19 mouse cellular contexts compared by ENCODE assay signal in genomic region chr3:88648452-88649168, GRCm38 (mm10). TPM values are rescaled to one million over a fixed set of nuclear protein-coding genes. Genes with fewer than 3 reads are reported as not detected.
DNase-seq lines count a peak whose midpoint lies in the region; ATAC-seq and TF ChIP-seq lines count a peak whose summit lies in the region.
"Had no signal": no experiment of that assay in that cellular context is flagged by ENCODE, and none has a peak within 500 bp of the region (broad histone marks: within the 10 kb centered on the region; RNA-seq: fewer than 3 reads in every experiment).

No protein-coding gene starts in this region.

- no peak for TF ChIP-seq CTCF in CH12.LX (conservative IDR thresholded peaks at IDR 0.05 in 1 of 2, IDR thresholded peaks at IDR 0.05 in 1 of 2; ENCODE audit: low read depth in 2 of 2, low read length in 2 of 2)

- no peaks in the 10 kb centered on the region for H3K4me1 ChIP-seq in hindbrain, embryonic 16.5 days (ENCODE audit: control insufficient read depth, insufficient read depth, low read depth, low read length)
- H3K4me1 ChIP-seq in hindbrain, embryonic 11.5 days (replicated peaks; ENCODE audit: control insufficient read depth, insufficient read depth, low read length) = no peaks in the 10 kb centered on the region
- H3K4me1 ChIP-seq in CH12.LX (ENCODE audit: control insufficient read depth in 1 of 2, insufficient read depth in 2 of 2) = peaks cover 45 to 82% of the 10 kb centered on the region in 2 experiments
- H3K4me1 ChIP-seq in forebrain, embryonic 16.5 days (replicated peaks; ENCODE audit: control insufficient read depth, insufficient read depth, low read length) = no peaks in the 10 kb centered on the region

- H3K79me2 ChIP-seq in CH12.LX (replicated peaks; ENCODE audit: control insufficient read depth, extremely low read depth, insufficient read depth, poor library complexity, severe bottlenecking) = no peaks in the 10 kb centered on the region

- no peak overlapping the region for H3K4me2 ChIP-seq in hindbrain, embryonic 16.5 days (ENCODE audit: low read length)
- H3K4me2 ChIP-seq in hindbrain, embryonic 11.5 days (replicated peaks; ENCODE audit: low read depth, low read length) = no peak overlapping the region
- H3K4me2 ChIP-seq in CH12.LX (ENCODE audit: insufficient read depth, low read depth, poor library complexity, severe bottlenecking) = peak overlapping the region; percentile 73; the same call in 1 of the 2 replicates
- no peak overlapping the region for H3K4me2 ChIP-seq in forebrain, embryonic 16.5 days (ENCODE audit: low read length)
- H3K4me2 ChIP-seq: limb, embryonic 15.5 days had no signal

- no peak overlapping the region for H3K4me3 ChIP-seq in hindbrain, embryonic 16.5 days (ENCODE audit: low read length)
- H3K4me3 ChIP-seq in hindbrain, embryonic 11.5 days (ENCODE audit: low read depth, low read length) = no peak overlapping the region
- H3K4me3 ChIP-seq in CH12.LX (replicated peaks in 1 of 3; ENCODE audit: low read depth in 2 of 3, low read length in 2 of 3, poor library complexity in 1 of 3) = no peak overlapping the region
- H3K4me3 ChIP-seq in forebrain, embryonic 16.5 days (replicated peaks; ENCODE audit: low read length) = no peak overlapping the region
- H3K4me3 ChIP-seq: limb, embryonic 15.5 days had no signal

- H3K9ac ChIP-seq in hindbrain, embryonic 16.5 days (ENCODE audit: low read depth, low read length) = no peak overlapping the region
- no peak overlapping the region for H3K9ac ChIP-seq in hindbrain, embryonic 11.5 days (ENCODE audit: low read depth, low read length)
- peak overlapping the region; percentile 22; the same call in 1 of the 2 replicates for H3K9ac ChIP-seq in CH12.LX (ENCODE audit: insufficient read depth, low read depth)
- no peak overlapping the region for H3K9ac ChIP-seq in forebrain, embryonic 16.5 days (replicated peaks; ENCODE audit: low read depth, low read length)
- H3K9ac ChIP-seq: limb, embryonic 15.5 days had no signal

- in situ Hi-C loops in CH12.LX (cut with MboI; ENCODE audit: low pct_ligation_motif_present, low pct_unique_long_range_greater_than_20kb, low sequenced_read_pairs) = no loop called here

- no peaks in the 10 kb centered on the region for H3K27me3 ChIP-seq in hindbrain, embryonic 16.5 days (replicated peaks; ENCODE audit: control insufficient read depth, insufficient read depth, low read length)
- H3K27me3 ChIP-seq in hindbrain, embryonic 11.5 days (ENCODE audit: control insufficient read depth, insufficient read depth, low read length) = no peaks in the 10 kb centered on the region
- no peaks in the 10 kb centered on the region for H3K27me3 ChIP-seq in CH12.LX (replicated peaks)
- H3K27me3 ChIP-seq in forebrain, embryonic 16.5 days (replicated peaks; ENCODE audit: control insufficient read depth, insufficient read depth, low read length) = no peaks in the 10 kb centered on the region
- H3K27me3 ChIP-seq: limb, embryonic 15.5 days had no signal

- H3K27ac ChIP-seq in hindbrain, embryonic 16.5 days (ENCODE audit: low read depth, low read length) = 0 out of 2 replicates have a peak overlapping the region, but pooled peaks have one; percentile 13
- H3K27ac ChIP-seq in hindbrain, embryonic 11.5 days (ENCODE audit: low read depth, low read length) = no peak overlapping the region
- H3K27ac ChIP-seq in CH12.LX (ENCODE audit: insufficient read depth, low read depth) = peak overlapping the region; percentile 82
- H3K27ac ChIP-seq in forebrain, embryonic 16.5 days (ENCODE audit: low read length) = peak overlapping the region; percentile 61
- H3K27ac ChIP-seq: limb, embryonic 15.5 days had no signal

- ATAC-seq in frontal cortex, adult (ENCODE audit: low TSS enrichment) = 0 out of 2 replicates have a peak, but pooled peaks have one; percentile 21
- ATAC-seq in hindbrain, embryonic 16.5 days = no peak
- no peak for ATAC-seq in hindbrain, embryonic 11.5 days (ENCODE audit: low FRiP score)
- ATAC-seq in forebrain, embryonic 16.5 days = no peak
- ATAC-seq: intestine, postnatal 0 days had no signal

- 0 out of 2 replicates have a peak, but pooled peaks have one; percentile 6 for TF ChIP-seq POLR2A in CH12.LX (IDR thresholded peaks at IDR 0.05; ENCODE audit: low read depth, low read length)

- no peak for TF ChIP-seq RAD21 in CH12.LX (IDR thresholded peaks at IDR 0.05; ENCODE audit: low read depth, low read length)

- WGBS in hindbrain, embryonic 16.5 days = 84% methylated on average over 12 of the region's 12 CpGs
- 83% methylated on average over 12 of the region's 12 CpGs for WGBS in hindbrain, embryonic 11.5 days
- WGBS in forebrain, embryonic 16.5 days = 88% methylated on average over 12 of the region's 12 CpGs

- TF ChIP-seq EP300 in CH12.LX (IDR thresholded peaks at IDR 0.05; ENCODE audit: low read length) = no peak

- H3K36me3 ChIP-seq in hindbrain, embryonic 16.5 days (ENCODE audit: control insufficient read depth, insufficient read depth, low read length) = peaks cover 23% of the 10 kb centered on the region
- H3K36me3 ChIP-seq in hindbrain, embryonic 11.5 days (ENCODE audit: control insufficient read depth, insufficient read depth, low read length) = peaks cover 12% of the 10 kb centered on the region
- peaks cover 26 to 35% of the 10 kb centered on the region in 2 experiments for H3K36me3 ChIP-seq in CH12.LX (replicated peaks in 1 of 2; ENCODE audit: control insufficient read depth in 1 of 2, insufficient read depth in 1 of 2, low read length in 1 of 2)
- H3K36me3 ChIP-seq in forebrain, embryonic 16.5 days (ENCODE audit: control insufficient read depth, insufficient read depth) = peaks cover 42% of the 10 kb centered on the region

- no peak for DNase-seq in frontal cortex, postnatal 36 days (ENCODE audit: low spot score in 2 of 2)
- DNase-seq in hindbrain, embryonic 11.5 days (ENCODE audit: low spot score) = no peak
- DNase-seq in CH12.LX (ENCODE audit: extremely low read depth) = no peak
- DNase-seq in retina, postnatal 1 day = no peak
- no peak for DNase-seq in lung, postnatal 10 days
- DNase-seq: adrenal gland, postnatal 25 days; kidney, postnatal 25 days; thymus, adult 18-20 months had no signal

- no peaks in the 10 kb centered on the region for H3K9me3 ChIP-seq in hindbrain, embryonic 16.5 days (ENCODE audit: control insufficient read depth, low read length)
- no peaks in the 10 kb centered on the region for H3K9me3 ChIP-seq in hindbrain, embryonic 11.5 days (ENCODE audit: control insufficient read depth, low read length)
- no peaks in the 10 kb centered on the region for H3K9me3 ChIP-seq in CH12.LX (replicated peaks; ENCODE audit: low read length)
- H3K9me3 ChIP-seq in forebrain, embryonic 16.5 days (ENCODE audit: control insufficient read depth, low read length) = no peaks in the 10 kb centered on the region
- H3K9me3 ChIP-seq: G1E; limb, embryonic 15.5 days had no signal

- dilution Hi-C loops in CH12.LX (cut with MboI; ENCODE audit: extremely low pct_ligation_motif_present, extremely low pct_unique_long_range_greater_than_20kb, low sequenced_read_pairs) = no loop called here

TF ChIP-seq in CH12.LX, 34 proteins besides CTCF, POLR2A, EP300 and RAD21:
- TF ChIP-seq CHD1 (IDR thresholded peaks at IDR 0.05; ENCODE audit: low read depth, low read length) = no peak; the same call in 1 of the 2 replicates
- no peak for TF ChIP-seq USF2 (conservative IDR thresholded peaks at IDR 0.05; ENCODE audit: low read depth, low read length)
- 0 out of 2 replicates have a peak, but pooled peaks have one; percentile 1 for TF ChIP-seq TCF12 (IDR thresholded peaks at IDR 0.05; ENCODE audit: low read depth, low read length)
- TF ChIP-seq NELFE (IDR thresholded peaks at IDR 0.05; ENCODE audit: low read depth, low read length) = no peak
- TF ChIP-seq HCFC1 (IDR thresholded peaks at IDR 0.05; ENCODE audit: low read depth, low read length) = 0 out of 2 replicates have a peak, but pooled peaks have one; percentile 4
- no peak for TF ChIP-seq JUND (conservative IDR thresholded peaks at IDR 0.05; ENCODE audit: low read depth, low read length)
- TF ChIP-seq UBTF (IDR thresholded peaks at IDR 0.05; ENCODE audit: low read depth, low read length) = peak; percentile 17; the same call in 1 of the 2 replicates
TF ChIP-seq in CH12.LX: peak in this region for 3.

RNA-seq across cellular contexts. Expression of gene Rxfp4, which starts 4.3 kb away (rescaled TPM):
- polyA plus RNA-seq in hindbrain, embryonic 16.5 days (2015; fragmentation: Nextera tagmentation; extraction: Ambion mirVana) = not detected in 2 replicates
- polyA plus RNA-seq in hindbrain, embryonic 11.5 days (2014; fragmentation: Nextera tagmentation; extraction: Ambion mirVana) = not detected in 2 replicates
- total RNA-seq in CH12.LX (2012; rRNA removed) (0.08 TPM in 1 of 2 replicates, not detected in the other), CH12.LX (2014; rRNA removed) (not detected in 2 replicates)
- polyA plus RNA-seq in CH12.LX (2012; ENCODE audit: insufficient read length, low read depth) = not detected in 2 replicates
- not detected in 2 replicates for polyA plus RNA-seq in forebrain, embryonic 16.5 days (2015; fragmentation: Nextera tagmentation; extraction: Ambion mirVana)
- total RNA-seq: adrenal gland, postnatal 25 days; G1E; granulocyte monocyte progenitor cell, adult 5-6 weeks; layer of hippocampus, postnatal 14 days; left cerebral cortex, postnatal 14 days; megakaryocyte, adult 5-6 weeks; monocyte, adult 5-6 weeks had no signal
- polyA plus RNA-seq: G1E; intestine, postnatal 0 days had no signal

RNA-seq across cellular contexts. Expression of gene Khdc4, which starts 37.0 kb away (rescaled TPM):
- polyA plus RNA-seq in hindbrain, embryonic 16.5 days (2015; fragmentation: Nextera tagmentation; extraction: Ambion mirVana) = 70.2 and 81.8 TPM in 2 replicates
- polyA plus RNA-seq in hindbrain, embryonic 11.5 days (2014; fragmentation: Nextera tagmentation; extraction: Ambion mirVana) = 103 and 105 TPM in 2 replicates
- total RNA-seq in CH12.LX (2012; rRNA removed) (35.2 and 40.2 TPM in 2 replicates), CH12.LX (2014; rRNA removed) (56.6 and 58.6 TPM in 2 replicates)
- polyA plus RNA-seq in CH12.LX (2012; ENCODE audit: insufficient read length, low read depth) = 53.6 TPM in 2 replicates
- polyA plus RNA-seq in forebrain, embryonic 16.5 days (2015; fragmentation: Nextera tagmentation; extraction: Ambion mirVana) = 107 and 109 TPM in 2 replicates

RNA-seq across cellular contexts. Expression of gene Arhgef2, which starts 42.8 kb away (rescaled TPM):
- 79.0 and 104 TPM in 2 replicates for polyA plus RNA-seq in hindbrain, embryonic 16.5 days (2015; fragmentation: Nextera tagmentation; extraction: Ambion mirVana)
- 149 and 181 TPM in 2 replicates for polyA plus RNA-seq in hindbrain, embryonic 11.5 days (2014; fragmentation: Nextera tagmentation; extraction: Ambion mirVana)
- 40.0 and 43.9 TPM in 2 replicates for total RNA-seq in CH12.LX (2012; rRNA removed)
- total RNA-seq in CH12.LX (2014; rRNA removed) = 15.0 and 18.5 TPM in 2 replicates
- 31.4 and 43.1 TPM in 2 replicates for polyA plus RNA-seq in CH12.LX (2012; ENCODE audit: insufficient read length, low read depth)
- polyA plus RNA-seq in forebrain, embryonic 16.5 days (2015; fragmentation: Nextera tagmentation; extraction: Ambion mirVana) = 166 and 210 TPM in 2 replicates
